Mouse (Mus musculus) C2C12 (cell line): ENCODE measurements at regions not wholly inside any gene's neighbourhood (a gene's known extent, or its start where the extent isn't known, plus 50 kb on each side); places are given as distances from the start of the nearest gene placed in this dataset.
A peak's percentile ranks its signal among the peaks of the same experiment; 100 is the strongest.
"Not testable (repeated sequence)": the region's sequence is repeated elsewhere in the genome, so short reads cannot be mapped to it uniquely, and the experiment has no call there.

ENCODE experiments used
- CTCF ChIP-seq: IDR thresholded peaks from one replicate; pipeline ENCODE4 v1.5.1; 2011; ENCODE audit not compliant: control insufficient read depth, insufficient read depth, insufficient read length
- MAX ChIP-seq: IDR thresholded peaks from one replicate; pipeline ENCODE4 v1.6.1; 2011; ENCODE audit warnings: mild to moderate bottlenecking, control low read depth
- MYOD1 ChIP-seq: IDR thresholded peaks from one replicate; pipeline ENCODE4 v1.6.1; 2011; ENCODE audit warnings: low read depth; ENCODE audit not compliant: control insufficient read depth, insufficient read length
- MYOG ChIP-seq: IDR thresholded peaks from one replicate; pipeline ENCODE4 v1.6.1; 2011; ENCODE audit not compliant: control insufficient read depth, insufficient read length; ENCODE audit errors: extremely low read depth
- USF1 ChIP-seq: IDR thresholded peaks from one replicate; pipeline ENCODE4 v1.6.1; 2011; ENCODE audit warnings: low read depth, mild to moderate bottlenecking, control low read depth, moderate library complexity

DNA sequence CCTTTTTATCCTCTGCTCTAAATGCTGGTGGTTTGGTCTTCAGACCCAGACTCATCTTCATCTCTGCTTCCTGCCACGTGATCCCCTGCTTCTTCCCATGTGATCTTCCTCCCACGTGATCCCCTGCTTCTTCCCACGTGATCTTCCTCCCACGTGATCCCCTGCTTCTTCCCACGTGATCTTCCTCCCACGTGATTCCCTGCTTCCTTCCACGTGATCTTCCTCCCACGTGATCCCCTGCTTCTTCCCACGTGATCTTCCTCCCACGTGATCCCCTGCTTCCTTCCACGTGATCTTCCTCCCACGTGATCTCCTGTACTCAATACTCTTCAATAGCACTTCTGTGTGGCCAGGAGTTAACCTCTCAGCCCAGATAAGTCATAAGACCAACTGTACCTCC is 147.1 kb upstream of the Map1b start:
- not testable (repeated sequence) for TF ChIP-seq MAX, MYOD1, CTCF, MYOG
- TF ChIP-seq USF1 = peak; percentile 48
